Mouse (Mus musculus) layer of hippocampus, adult 9-10 months (tissue): Measurements from ENCODE around the gene Olfr1284.
"Not testable (repeated sequence)": the region's sequence is repeated elsewhere in the genome, so short reads cannot be mapped to it uniquely, and the experiment has no call there.

ENCODE experiments used
- DNase-seq: peaks from one replicate; pipeline ENCODE4 v3.0.0; 2022; ENCODE audit warnings: low spot score

Olfr1284 gene

GRCm38 (mm10) chr2:111375222-111375621 lies at the start of gene Olfr1284:
Gene Olfr1284, plus strand, starts transcription at chr2:111375522.
- no peak for DNase-seq

- DNase-seq = no peak
Observed at GRCm38 (mm10) chr2:111326220-111326619, 49.1 kb upstream of the Olfr1284 start, which contains the start of gene Olfr1281. Gene Olfr1281, plus strand, starts transcription at chr2:111326520.

- not testable (repeated sequence) for DNase-seq
Observed at GRCm38 (mm10) chr2:111333721-111334120, 41.6 kb upstream of the Olfr1284 start.

DNA sequence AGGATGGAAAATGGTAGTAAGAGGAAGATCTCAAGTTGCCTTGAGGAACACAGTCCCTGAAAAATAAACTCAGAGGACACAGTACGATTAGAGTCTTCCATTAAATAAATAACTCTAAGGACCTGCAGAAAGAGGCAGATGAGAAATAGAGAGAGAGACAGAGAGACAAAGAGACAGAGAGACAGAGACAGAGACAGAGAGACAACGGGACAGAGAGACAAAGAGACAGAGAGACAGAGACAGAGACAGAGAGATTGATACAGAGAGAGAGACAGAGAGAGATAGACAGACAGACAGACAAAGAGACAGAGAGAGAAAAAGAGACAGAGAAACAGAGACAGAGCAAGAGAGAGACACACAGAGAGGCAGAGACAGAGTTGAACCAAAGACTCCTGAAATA lies 39.3 kb upstream of the Olfr1284 start, which contains the start of gene Olfr1282:
TSS of gene Olfr1282 (minus strand) at position 101 of the 400 bp plus-strand sequence.
- no peak for DNase-seq

DNA sequence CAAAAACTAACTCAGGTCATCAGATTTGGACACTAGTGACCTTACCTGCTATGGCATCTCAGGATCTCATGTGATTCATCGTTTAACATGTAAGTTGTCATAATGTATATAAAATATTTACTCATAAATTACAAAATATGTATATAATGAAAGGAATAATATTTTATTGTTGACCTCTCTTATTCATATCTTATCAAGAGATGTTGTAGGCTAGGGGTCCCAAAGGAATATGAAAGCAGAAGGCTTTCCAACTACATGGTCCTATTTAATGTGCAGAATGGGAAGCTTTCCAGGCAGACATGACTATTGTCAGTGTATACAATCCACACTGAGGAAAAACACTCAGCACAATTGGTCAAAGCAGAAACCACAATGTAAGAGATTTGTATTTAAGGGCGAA lies 8.8 kb upstream of the Olfr1284 start, which contains the start of gene Olfr1283:
TSS of gene Olfr1283 (plus strand) at position 301 of the 400 bp plus-strand sequence.
- no peak for DNase-seq

- DNase-seq = no peak
Observed at GRCm38 (mm10) chr2:111422931-111423330, 47.6 kb downstream of the Olfr1284 start, which contains the start of gene Olfr1286. Gene Olfr1286, minus strand, starts transcription at chr2:111423115.
